In the genomic region with DNA sequence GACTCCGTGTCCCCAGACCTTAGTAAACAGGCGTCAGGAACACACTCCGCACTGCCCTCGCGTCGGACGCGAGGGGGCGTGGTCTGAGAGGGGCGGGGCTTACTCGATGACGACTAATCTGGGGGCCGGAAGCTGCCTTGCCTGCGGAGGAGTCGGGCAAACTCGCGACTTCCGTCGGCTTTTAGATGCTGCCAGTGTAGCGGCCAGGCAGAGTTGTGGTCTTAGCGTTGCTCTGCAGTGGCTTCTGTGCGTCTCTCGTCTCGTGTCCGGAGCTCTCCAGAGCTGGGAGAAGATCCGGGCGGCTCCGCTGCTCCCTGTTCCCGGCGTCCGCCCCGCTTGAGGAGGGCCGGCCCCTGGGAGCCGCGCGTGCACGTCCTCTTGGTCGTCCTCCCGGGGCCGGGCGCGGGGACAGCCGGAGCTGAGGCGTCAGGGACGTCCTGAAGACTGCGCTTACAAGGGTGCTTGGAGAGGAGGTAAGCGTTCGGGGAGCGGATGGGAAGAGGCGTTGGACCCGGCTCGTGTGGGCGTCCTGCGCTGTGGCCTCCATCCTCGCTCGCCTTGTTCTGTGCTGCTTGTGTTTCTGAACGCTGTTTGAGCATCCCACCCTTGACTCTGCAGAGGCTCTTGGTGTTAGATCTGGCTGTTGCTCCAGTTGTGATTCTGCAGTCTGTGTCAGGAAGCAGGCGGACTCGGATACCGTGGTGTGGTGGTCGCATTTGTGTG, we compare ENCODE assay signal across 8 mouse cellular contexts. TPM values are rescaled to one million over a fixed set of nuclear protein-coding genes. Genes with fewer than 3 reads are reported as not detected.
DNase-seq lines count a peak whose midpoint lies in the region; ATAC-seq and TF ChIP-seq lines count a peak whose summit lies in the region.

Gene Zc3h13, plus strand, starts transcription at position 181 of the 723 bp plus-strand sequence.

- H3K4me2 ChIP-seq in heart, embryonic 12.5 days, result peak within 1 kb of the TSS; percentile 88
- H3K4me2 ChIP-seq in kidney, postnatal 0 days (ENCODE audit: low read length), result peak within 1 kb of the TSS; percentile 78
- peak within 1 kb of the TSS; percentile 70 for H3K4me2 ChIP-seq in liver, embryonic 11.5 days
- peak within 1 kb of the TSS; percentile 93 for H3K4me2 ChIP-seq in stomach, embryonic 14.5 days (replicated peaks; ENCODE audit: low read depth, low read length)

- peak within 1 kb of the TSS; percentile 84 for H3K9ac ChIP-seq in heart, embryonic 12.5 days
- H3K9ac ChIP-seq in kidney, postnatal 0 days (ENCODE audit: low read depth, low read length), result peak within 1 kb of the TSS; percentile 89
- H3K9ac ChIP-seq in liver, embryonic 11.5 days (ENCODE audit: low read depth, low read length), result peak within 1 kb of the TSS; percentile 75
- peak within 1 kb of the TSS; percentile 47 for H3K9ac ChIP-seq in stomach, embryonic 14.5 days (replicated peaks; ENCODE audit: low read depth, low read length)

- H3K27me3 ChIP-seq in heart, embryonic 12.5 days (replicated peaks), result 0 out of 2 replicates have a peak, but pooled peaks cover 1% of the 10 kb centered on the region
- no peaks in the 10 kb centered on the region for H3K27me3 ChIP-seq in kidney, postnatal 0 days (ENCODE audit: insufficient read depth, low read length)
- H3K27me3 ChIP-seq in liver, embryonic 11.5 days (replicated peaks; ENCODE audit: control insufficient read depth, insufficient read depth, low read length), result no peaks in the 10 kb centered on the region
- H3K27me3 ChIP-seq in stomach, embryonic 14.5 days (ENCODE audit: control insufficient read depth, insufficient read depth, low read length), result no peaks in the 10 kb centered on the region

- H3K4me3 ChIP-seq in heart, embryonic 12.5 days, result peak within 1 kb of the TSS; percentile 85
- peak within 1 kb of the TSS; percentile 88 for H3K4me3 ChIP-seq in kidney, postnatal 0 days (replicated peaks; ENCODE audit: low read depth, low read length)
- peak within 1 kb of the TSS; percentile 92 for H3K4me3 ChIP-seq in liver, embryonic 11.5 days (ENCODE audit: low read depth, low read length)
- peak within 1 kb of the TSS; percentile 75 for H3K4me3 ChIP-seq in stomach, embryonic 14.5 days (ENCODE audit: low read depth, low read length)

- under 1% methylated on average over 54 of the region's 61 CpGs for WGBS in heart, embryonic 12.5 days
- WGBS in kidney, postnatal 0 days, result under 1% methylated on average over 60 of the region's 61 CpGs
- under 1% methylated on average over 61 of the region's 61 CpGs for WGBS in liver, embryonic 11.5 days
- under 1% methylated on average over 61 of the region's 61 CpGs for WGBS in stomach, embryonic 14.5 days

- 0 out of 2 replicates have a peak, but pooled peaks cover 5% of the 10 kb centered on the region for H3K4me1 ChIP-seq in heart, embryonic 12.5 days (replicated peaks)
- H3K4me1 ChIP-seq in kidney, postnatal 0 days (replicated peaks; ENCODE audit: insufficient read depth, low read length), result no peaks in the 10 kb centered on the region; the same call in 1 of the 2 replicates
- H3K4me1 ChIP-seq in liver, embryonic 11.5 days (replicated peaks; ENCODE audit: control insufficient read depth, insufficient read depth, low read length), result peaks cover 8% of the 10 kb centered on the region
- H3K4me1 ChIP-seq in stomach, embryonic 14.5 days (ENCODE audit: control insufficient read depth, insufficient read depth, low read length), result peaks cover 4% of the 10 kb centered on the region; the same call in 1 of the 2 replicates

- TF ChIP-seq CTCF in kidney, postnatal 0 days (IDR thresholded peaks at IDR 0.05; ENCODE audit: low read depth), result peak; percentile 42; the same call in 1 of the 2 replicates

- peak; percentile 97 for ATAC-seq in erythroid progenitor cell, adult 5-6 weeks (replicated peaks; ENCODE audit: low FRiP score, poor library complexity, severe bottlenecking)
- ATAC-seq in heart, embryonic 12.5 days (ENCODE audit: insufficient number of reproducible peaks, low FRiP score), result peak; percentile 99
- peak; percentile 99 for ATAC-seq in kidney, postnatal 0 days (replicated peaks; ENCODE audit: low FRiP score, low read depth)
- ATAC-seq in liver, embryonic 11.5 days (replicated peaks; ENCODE audit: low FRiP score), result peak; percentile 99
- peak; percentile 98 for ATAC-seq in stomach, embryonic 14.5 days (ENCODE audit: insufficient number of reproducible peaks, insufficient read depth, low FRiP score, low read depth)

- no peaks in the 10 kb centered on the region for H3K9me3 ChIP-seq in heart, embryonic 12.5 days (replicated peaks)
- no peaks in the 10 kb centered on the region for H3K9me3 ChIP-seq in kidney, postnatal 0 days (replicated peaks; ENCODE audit: low read length)
- no peaks in the 10 kb centered on the region for H3K9me3 ChIP-seq in liver, embryonic 11.5 days (ENCODE audit: control insufficient read depth, low read length)
- no peaks in the 10 kb centered on the region for H3K9me3 ChIP-seq in stomach, embryonic 14.5 days (ENCODE audit: control insufficient read depth, low read depth, low read length)

- H3K36me3 ChIP-seq in heart, embryonic 12.5 days, result no peaks in the 10 kb centered on the region
- H3K36me3 ChIP-seq in kidney, postnatal 0 days (ENCODE audit: insufficient read depth, low read length), result no peaks in the 10 kb centered on the region
- no peaks in the 10 kb centered on the region for H3K36me3 ChIP-seq in liver, embryonic 11.5 days (ENCODE audit: control insufficient read depth, insufficient read depth, low read length)
- H3K36me3 ChIP-seq in stomach, embryonic 14.5 days (ENCODE audit: control insufficient read depth, insufficient read depth, low read length), result no peaks in the 10 kb centered on the region

- H3K27ac ChIP-seq in heart, embryonic 12.5 days (ENCODE audit: poor library complexity, severe bottlenecking), result peak within 1 kb of the TSS; percentile 80
- peak within 1 kb of the TSS; percentile 88 for H3K27ac ChIP-seq in kidney, postnatal 0 days
- peak within 1 kb of the TSS; percentile 76 for H3K27ac ChIP-seq in liver, embryonic 11.5 days (ENCODE audit: low read depth, low read length)
- H3K27ac ChIP-seq in stomach, embryonic 14.5 days (ENCODE audit: low read length), result peak within 1 kb of the TSS; percentile 28

- DNase-seq in CD4-positive helper T cell, adult 2 months (ENCODE audit: low read depth, low spot score), result peak; percentile 98
- peak; percentile 84 for DNase-seq in brain, embryonic 18.5 days (ENCODE audit: low read depth, low spot score)
- peak; percentile 94 for DNase-seq in kidney, postnatal 0 days (ENCODE audit: low spot score)
- DNase-seq in liver, embryonic 11.5 days (ENCODE audit: low spot score), result peak; percentile 97
- peak; percentile 98 for DNase-seq in naive thymus-derived CD4-positive, alpha-beta T cell, adult 2 months (ENCODE audit: low read depth)

RNA-seq across cellular contexts. Expression of gene Zc3h13, which starts in this region (rescaled TPM):
- total RNA-seq in erythroid progenitor cell, adult 5-6 weeks (2015; ENCODE audit: low replicate concordance), result 22.6 and 23.1 TPM in 2 replicates
- total RNA-seq in erythroid progenitor cell, adult 5-6 weeks (2017; ENCODE audit: low replicate concordance), result 30.1 and 32.3 TPM in 2 replicates
- 22.8 and 24.2 TPM in 2 replicates for polyA plus RNA-seq in heart, embryonic 12.5 days (2016; fragmentation: Nextera tagmentation; extraction: Ambion mirVana)
- 27.1 and 28.0 TPM in 2 replicates for polyA plus RNA-seq in kidney, postnatal 0 days (2015; fragmentation: Nextera tagmentation; extraction: Ambion mirVana)
- 18.6 and 20.8 TPM in 2 replicates for polyA plus RNA-seq in liver, embryonic 11.5 days (2014; fragmentation: Nextera tagmentation; extraction: Ambion mirVana)
- 25.0 and 33.4 TPM in 2 replicates for polyA plus RNA-seq in stomach, embryonic 14.5 days (2014; fragmentation: Nextera tagmentation; extraction: Ambion mirVana)

Comparison
In these comparisons a context has a peak if more than half of its experiments do, and no peak if none do; other contexts are left out.
1. Peak in every context shown above with its lines: DNase-seq, ATAC-seq, H3K4me3 ChIP-seq and H3K27ac ChIP-seq.
2. H3K27ac ChIP-seq: peak in every context shown above with its lines; median percentile 88 in kidney, postnatal 0 days; 80 in heart, embryonic 12.5 days; 76 in liver, embryonic 11.5 days; 28 in stomach, embryonic 14.5 days.